Mouse (Mus musculus) erythroid progenitor cell, adult 5-6 weeks (primary cell): ENCODE measurements around the gene Gm8265. TPM values are rescaled to one million over a fixed set of nuclear protein-coding genes. Genes with fewer than 3 reads are reported as not detected.
"Not testable (repeated sequence)": the region's sequence is repeated elsewhere in the genome, so short reads cannot be mapped to it uniquely, and the experiment has no call there.

ENCODE experiments used
- ATAC-seq: replicated peaks from 2 replicates; pipeline ENCODE4 v1.8.0; 2016; ENCODE audit warnings: moderate number of reproducible peaks, mild to moderate bottlenecking, moderate TSS enrichment, inconsistent platforms; ENCODE audit not compliant: poor library complexity, low FRiP score, severe bottlenecking
- total RNA-seq, 2 experiments: library from RNA; stranded (forward) in 1 of 2; stranded (reverse) in 1 of 2; fragments of 150-400 nt in 1 of 2; fragments of 186-747, 209-891 nt in 1 of 2; gene quantifications; 2 replicates each; pipeline versions ENCODE4 v1.2.3 to v1.2.4; 2015 to 2017; ENCODE audit warnings: low replicate concordance in 2 of 2

Gene Gm8265
- total RNA-seq (2015; ENCODE audit: low replicate concordance) (not detected in 2 replicates), total RNA-seq (2017; ENCODE audit: low replicate concordance) (not detected in 2 replicates)

- not testable (repeated sequence) for ATAC-seq
These were observed at the start of gene Gm8265 for GRCm38 (mm10) chr14:5632928-5633327. TSS of gene Gm8265 (minus strand) at chr14:5633028.

Other genes starting within 250 kb of the Gm8265 start
- gene Gm3500, start 244.0 kb downstream of the Gm8265 start, total RNA-seq (2015; ENCODE audit: low replicate concordance): not detected in 2 replicates
- gene Gm3500, start 244.0 kb downstream of the Gm8265 start, total RNA-seq (2017; ENCODE audit: low replicate concordance): not detected in 2 replicates
- gene Gm3194, start 177.6 kb downstream of the Gm8265 start, total RNA-seq (2015; ENCODE audit: low replicate concordance): not detected in 2 replicates
- gene Gm3194, start 177.6 kb downstream of the Gm8265 start, total RNA-seq (2017; ENCODE audit: low replicate concordance): not detected in 2 replicates
- gene Gm8246, start 155.2 kb downstream of the Gm8265 start, total RNA-seq (2015; ENCODE audit: low replicate concordance): not detected in 2 replicates
- not detected in 2 replicates for gene Gm8246, start 155.2 kb downstream of the Gm8265 start, total RNA-seq (2017; ENCODE audit: low replicate concordance)
- gene Gm3187, start 148.8 kb downstream of the Gm8265 start, total RNA-seq (2015; ENCODE audit: low replicate concordance): not detected in 2 replicates
- not detected in 2 replicates for gene Gm3187, start 148.8 kb downstream of the Gm8265 start, total RNA-seq (2017; ENCODE audit: low replicate concordance)
- not detected in 2 replicates for gene Gm3488, start 131.4 kb downstream of the Gm8265 start, total RNA-seq (2015; ENCODE audit: low replicate concordance)
- gene Gm3488, start 131.4 kb downstream of the Gm8265 start, total RNA-seq (2017; ENCODE audit: low replicate concordance): not detected in 2 replicates
- gene Gm3532, start 94.5 kb downstream of the Gm8265 start, total RNA-seq (2015; ENCODE audit: low replicate concordance): not detected in 2 replicates
- not detected in 2 replicates for gene Gm3532, start 94.5 kb downstream of the Gm8265 start, total RNA-seq (2017; ENCODE audit: low replicate concordance)
- gene Gm9603, start 54.4 kb upstream of the Gm8265 start, total RNA-seq (2015; ENCODE audit: low replicate concordance): not detected in 2 replicates
- gene Gm9603, start 54.4 kb upstream of the Gm8265 start, total RNA-seq (2017; ENCODE audit: low replicate concordance): not detected in 2 replicates
- not detected in 2 replicates for gene Gm3373, start 108.5 kb upstream of the Gm8265 start, total RNA-seq (2015; ENCODE audit: low replicate concordance)
- not detected in 2 replicates for gene Gm3373, start 108.5 kb upstream of the Gm8265 start, total RNA-seq (2017; ENCODE audit: low replicate concordance)
- gene Gm3383, start 175.0 kb upstream of the Gm8265 start, total RNA-seq (2015; ENCODE audit: low replicate concordance): not detected in 2 replicates
- gene Gm3383, start 175.0 kb upstream of the Gm8265 start, total RNA-seq (2017; ENCODE audit: low replicate concordance): not detected in 2 replicates
- not detected in 2 replicates for gene Gm3424, start 197.3 kb upstream of the Gm8265 start, total RNA-seq (2015; ENCODE audit: low replicate concordance)
- not detected in 2 replicates for gene Gm3424, start 197.3 kb upstream of the Gm8265 start, total RNA-seq (2017; ENCODE audit: low replicate concordance)
- not detected in 2 replicates for gene Gm8237, start 247.4 kb upstream of the Gm8265 start, total RNA-seq (2015; ENCODE audit: low replicate concordance)
- not detected in 2 replicates for gene Gm8237, start 247.4 kb upstream of the Gm8265 start, total RNA-seq (2017; ENCODE audit: low replicate concordance)